In the genomic region with DNA sequence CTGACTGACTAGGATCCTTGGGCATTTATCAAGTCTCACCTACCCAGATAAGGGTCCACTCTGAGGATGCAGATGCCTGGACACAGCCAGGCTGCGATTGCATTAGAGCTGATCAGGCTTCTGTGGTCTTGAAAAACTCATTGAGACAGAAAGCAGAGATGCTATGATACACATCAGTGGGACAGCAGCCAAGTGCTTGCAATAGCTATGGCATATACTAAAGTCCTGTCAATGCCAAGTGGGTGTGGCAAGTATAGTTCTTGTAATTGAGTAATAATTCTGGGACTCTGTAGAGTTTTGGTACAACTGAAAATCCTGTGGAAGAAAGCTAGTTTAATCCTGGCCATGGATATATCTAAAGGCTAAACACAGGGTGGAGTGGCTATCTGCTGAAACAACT, we compare ENCODE assay signal across 18 mouse cellular contexts. TPM values are rescaled to one million over a fixed set of nuclear protein-coding genes. Genes with fewer than 3 reads are reported as not detected.
"Had no signal": no experiment of that assay in that cellular context is flagged by ENCODE, and none has a peak within 500 bp of the region (broad histone marks: within the 10 kb centered on the region; RNA-seq: fewer than 3 reads in every experiment).

No protein-coding gene starts in this region.

- H3K4me1 ChIP-seq: kidney, embryonic 15.5 days; limb, embryonic 12.5 days; liver, embryonic 13.5 days; neural tube, embryonic 12.5 days had no signal

- H3K36me3 ChIP-seq: kidney, embryonic 15.5 days; limb, embryonic 12.5 days; liver, embryonic 13.5 days; neural tube, embryonic 12.5 days had no signal

- H3K27ac ChIP-seq: kidney, embryonic 15.5 days; limb, embryonic 12.5 days; liver, embryonic 13.5 days; macrophage; neural tube, embryonic 12.5 days had no signal

- H3K4me2 ChIP-seq: kidney, embryonic 15.5 days; limb, embryonic 12.5 days; liver, embryonic 13.5 days; neural tube, embryonic 12.5 days had no signal

- H3K27me3 ChIP-seq: kidney, embryonic 15.5 days; limb, embryonic 12.5 days; liver, embryonic 13.5 days; neural tube, embryonic 12.5 days had no signal

- ATAC-seq: liver, postnatal 0 days had no signal

- DNase-seq: kidney, adult 2 months; kidney, postnatal 25 days; layer of hippocampus, adult 9-11 months; layer of hippocampus, postnatal 36 days; liver; liver, embryonic 13.5 days; liver, postnatal 0 days; lung, postnatal 10 days; midbrain, embryonic 14.5 days; right cerebral cortex, postnatal 4 days; spleen, adult 18-20 months; thymus, adult 18-20 months; thymus, postnatal 36 days had no signal

- H3K9ac ChIP-seq: kidney, embryonic 15.5 days; limb, embryonic 12.5 days; liver, embryonic 13.5 days; liver, postnatal 0 days; neural tube, embryonic 12.5 days had no signal

- H3K4me3 ChIP-seq: kidney, embryonic 15.5 days; limb, embryonic 12.5 days; liver, embryonic 13.5 days; neural tube, embryonic 12.5 days had no signal

- H3K9me3 ChIP-seq: kidney, embryonic 15.5 days; limb, embryonic 12.5 days; liver, embryonic 13.5 days; neural tube, embryonic 12.5 days had no signal

RNA-seq across cellular contexts. Expression of a gene that starts 53.2 kb away (rescaled TPM):
- total RNA-seq: layer of hippocampus, postnatal 36 days; neutrophil, adult 5-6 weeks had no signal
- polyA plus RNA-seq: limb, embryonic 12.5 days; liver, postnatal 0 days; midbrain, embryonic 14.5 days had no signal
